Mouse (Mus musculus) stomach, embryonic 16.5 days (tissue): ENCODE data around the gene Rnf227. TPM values are rescaled to one million over a fixed set of nuclear protein-coding genes. Genes with fewer than 3 reads are reported as not detected.

Experiments used
- ATAC-seq: fragments of 200-750 bp; cut with Nextera tagmentation; 2 replicates; pipeline ENCODE4 v1.8.0; 2017; ENCODE audit warnings: moderate number of reproducible peaks, moderate TSS enrichment; ENCODE audit not compliant: insufficient read depth, low FRiP score
- H3K27ac ChIP-seq: fragments of 300-500 bp; sonication (generic); 2 replicates; pipeline ENCODE4 v1.5.1; 2014; ENCODE audit warnings: low read length
- H3K27me3 ChIP-seq: fragments of 300-500 bp; sonication (generic); 2 replicates; pipeline ENCODE4 v1.6.1; 2014; ENCODE audit warnings: low read length, control low read depth, mixed read lengths; ENCODE audit not compliant: control insufficient read depth, insufficient read depth
- H3K36me3 ChIP-seq: fragments of 300-500 bp; sonication (generic); 2 replicates; pipeline ENCODE4 v1.6.1; 2014; ENCODE audit warnings: low read length; ENCODE audit not compliant: control insufficient read depth, insufficient read depth
- H3K4me1 ChIP-seq: fragments of 300-500 bp; sonication (generic); 2 replicates; pipeline ENCODE4 v1.6.1; 2014; ENCODE audit warnings: low read length, control low read depth, mixed read lengths; ENCODE audit not compliant: control insufficient read depth, insufficient read depth
- H3K4me2 ChIP-seq: fragments of 300-500 bp; sonication (generic); 2 replicates; pipeline ENCODE4 v1.6.1; 2014; ENCODE audit warnings: low read depth, low read length, mixed read lengths
- H3K4me3 ChIP-seq: fragments of 300-500 bp; sonication (generic); replicated peaks from 2 replicates; pipeline ENCODE4 v1.5.1; 2014; ENCODE audit warnings: mild to moderate bottlenecking, low read length
- H3K9ac ChIP-seq: fragments of 300-500 bp; sonication (generic); 2 replicates; pipeline ENCODE4 v1.6.1; 2014; ENCODE audit warnings: low read length
- H3K9me3 ChIP-seq: fragments of 300-500 bp; sonication (generic); replicated peaks from 2 replicates; pipeline ENCODE4 v1.6.1; 2016; ENCODE audit warnings: low read length, control low read depth; ENCODE audit not compliant: control insufficient read depth
- WGBS: fragments of 180-500 bp; shearing (Covaris S2); extraction: QIAGEN DNeasy Blood & Tissue Kit; methylation state at CpG from one replicate; pipeline ENCODE4 v1.1.7; 2014; 5-methylcytosine and 5-hydroxymethylcytosine counted together
- polyA plus RNA-seq: library from polyadenylated mRNA; unstranded; fragments of >200 nt; fragmentation: Nextera tagmentation; extraction: Ambion mirVana; gene quantifications from 2 replicates; pipeline ENCODE4 v1.2.1, GENCODE M21; 2015

The Rnf227 gene
- polyA plus RNA-seq, 1 experiment from 2014 or later, result 11.8 TPM

GRCm38 (mm10) chr11:69346441-69346840, 6.2 kb downstream of the Rnf227 start:
- Histone ChIP-seq H3K27me3 (no peaks in the 10 kb centered on the region), H3K27ac (no peak overlapping the region), H3K4me3 (no peak overlapping the region), H3K36me3 (peaks cover 4% of the 10 kb centered on the region), H3K4me1 (no peaks in the 10 kb centered on the region; the same call in 1 of the 2 replicates), H3K4me2 (no peak overlapping the region), H3K9me3 (no peaks in the 10 kb centered on the region), H3K9ac (no peak overlapping the region)
- 0 out of 2 replicates have a peak, but pooled peaks have one; percentile 19 for ATAC-seq
- WGBS, result 87% methylated on average over 26 of the region's 26 CpGs

DNA sequence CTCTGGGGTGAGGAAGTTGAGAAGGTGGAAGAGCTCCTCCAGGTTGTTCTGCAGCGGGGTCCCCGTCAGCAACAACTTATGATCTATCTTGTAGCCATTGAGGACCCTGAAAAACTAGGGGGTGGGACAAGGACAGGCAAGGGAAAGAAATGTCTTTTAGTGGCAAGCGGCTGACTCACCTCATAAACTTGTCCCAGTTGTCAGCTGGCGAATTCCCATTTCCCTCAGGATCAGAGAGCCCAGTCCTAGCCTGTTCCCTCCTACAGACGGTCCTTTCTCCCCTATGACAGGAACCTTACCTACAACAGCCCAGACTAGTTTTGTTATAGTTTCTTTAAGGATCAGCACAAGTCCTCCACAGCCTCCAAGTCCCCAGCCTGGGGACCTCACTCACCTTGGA, 16.3 kb downstream of the Rnf227 start:
- Histone ChIP-seq H3K9me3 (no peaks in the 10 kb centered on the region), H3K27ac (no peak overlapping the region), H3K4me2 (no peak overlapping the region), H3K36me3 (peaks cover 43% of the 10 kb centered on the region), H3K9ac (no peak overlapping the region), H3K4me1 (no peaks in the 10 kb centered on the region), H3K27me3 (no peaks in the 10 kb centered on the region), H3K4me3 (no peak overlapping the region)
- no peak for ATAC-seq
- WGBS, result 91% methylated on average over 5 of the region's 5 CpGs

DNA sequence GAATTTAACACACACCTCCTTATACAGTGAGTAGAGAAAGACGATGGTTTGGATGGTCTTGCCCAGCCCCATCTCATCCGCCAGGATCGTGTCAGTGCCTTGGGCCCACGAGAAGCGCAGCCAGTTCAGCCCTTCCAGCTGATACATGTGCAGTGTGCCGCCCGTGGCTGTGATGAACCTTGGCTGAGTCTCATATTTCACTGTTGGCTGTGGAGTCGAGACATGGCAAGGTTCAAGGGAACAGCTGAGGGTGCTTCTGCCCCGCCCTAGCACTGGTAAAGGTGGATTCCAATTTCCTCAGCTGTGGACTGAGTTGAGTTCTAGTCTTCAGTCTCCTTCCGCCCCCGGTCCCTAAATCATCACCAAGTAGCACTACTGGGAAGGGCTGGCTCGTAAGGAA, 17.4 kb downstream of the Rnf227 start:
- no peak overlapping the region for H3K27ac ChIP-seq
- H3K9ac ChIP-seq, result no peak overlapping the region
- 84% methylated on average over 12 of the region's 12 CpGs for WGBS
- no peak for ATAC-seq
- H3K9me3 ChIP-seq, result no peaks in the 10 kb centered on the region
- no peaks in the 10 kb centered on the region for H3K4me1 ChIP-seq
- H3K4me3 ChIP-seq, result no peak overlapping the region
- H3K4me2 ChIP-seq, result no peak overlapping the region
- no peaks in the 10 kb centered on the region for H3K27me3 ChIP-seq
- peaks cover 49% of the 10 kb centered on the region for H3K36me3 ChIP-seq

- peaks cover 28% of the 10 kb centered on the region for H3K4me1 ChIP-seq
- no peak overlapping the region for H3K27ac ChIP-seq
- H3K4me3 ChIP-seq, result no peak overlapping the region
- no peaks in the 10 kb centered on the region for H3K27me3 ChIP-seq
- no peak for ATAC-seq
- no peaks in the 10 kb centered on the region for H3K9me3 ChIP-seq
- H3K4me2 ChIP-seq, result no peak overlapping the region
- 54% methylated on average over 7 of the region's 7 CpGs for WGBS
- H3K9ac ChIP-seq, result no peak overlapping the region
- H3K36me3 ChIP-seq, result peaks cover 36% of the 10 kb centered on the region
Measured at GRCm38 (mm10) chr11:69362021-69362420, 21.8 kb downstream of the Rnf227 start.

DNA sequence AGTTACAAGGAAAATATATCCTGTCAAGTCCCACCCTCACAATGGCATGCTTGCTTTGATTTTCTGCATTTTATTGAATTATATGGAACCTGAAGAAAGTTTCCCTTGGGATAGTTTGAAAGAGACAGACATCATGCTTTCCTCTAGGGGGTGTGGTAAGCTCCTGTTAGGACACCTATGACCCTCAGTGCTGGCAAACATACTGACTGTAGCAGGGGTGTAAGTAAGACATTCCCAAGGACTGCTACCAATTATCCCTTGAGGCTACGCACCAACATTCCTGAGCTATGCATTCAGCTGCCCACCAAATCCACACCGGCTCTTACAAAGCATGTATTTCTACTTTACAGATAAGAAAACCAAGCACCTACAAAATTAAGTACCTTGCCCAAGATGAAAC, 22.2 kb downstream of the Rnf227 start:
- H3K9me3 ChIP-seq, result no peaks in the 10 kb centered on the region
- peaks cover 28% of the 10 kb centered on the region for H3K4me1 ChIP-seq
- H3K27ac ChIP-seq, result no peak overlapping the region
- H3K36me3 ChIP-seq, result peaks cover 32% of the 10 kb centered on the region
- WGBS, result 72% methylated on average over 2 of the region's 2 CpGs
- no peaks in the 10 kb centered on the region for H3K27me3 ChIP-seq
- no peak for ATAC-seq
- no peak overlapping the region for H3K4me2 ChIP-seq
- H3K9ac ChIP-seq, result no peak overlapping the region
- H3K4me3 ChIP-seq, result no peak overlapping the region

GRCm38 (mm10) chr11:69364376-69364775, 24.1 kb downstream of the Rnf227 start:
- peaks cover 29% of the 10 kb centered on the region; the same call in 1 of the 2 replicates for H3K36me3 ChIP-seq
- H3K27me3 ChIP-seq, result no peaks in the 10 kb centered on the region
- WGBS, result 35% methylated on average over 8 of the region's 8 CpGs
- no peak for ATAC-seq
- peak overlapping the region; percentile 100 for H3K27ac ChIP-seq
- peak overlapping the region; percentile 85; the same call in 1 of the 2 replicates for H3K4me3 ChIP-seq
- H3K4me2 ChIP-seq, result peak overlapping the region; percentile 95
- H3K9ac ChIP-seq, result peak overlapping the region; percentile 33; the same call in 1 of the 2 replicates
- peaks cover 28% of the 10 kb centered on the region for H3K4me1 ChIP-seq
- no peaks in the 10 kb centered on the region for H3K9me3 ChIP-seq

DNA sequence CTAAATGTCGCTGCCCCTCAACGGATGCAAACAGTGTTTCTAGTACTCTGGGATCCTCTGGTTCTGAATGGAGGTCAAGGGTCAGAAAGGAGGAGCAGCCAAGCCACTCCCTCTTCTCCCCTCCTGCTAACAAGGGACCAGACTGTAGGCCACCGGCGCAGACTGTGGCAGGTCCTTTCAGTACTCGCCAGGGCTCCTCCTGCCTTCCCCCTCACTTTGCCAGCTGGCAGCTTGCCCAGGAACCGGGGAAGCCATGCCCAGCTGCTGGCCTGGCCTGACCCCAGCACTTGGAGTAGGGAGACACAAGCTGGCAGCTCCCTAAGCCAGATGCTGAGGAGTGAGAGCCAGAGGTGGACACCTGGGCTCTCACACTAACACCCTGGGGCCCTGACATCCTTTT, 24.6 kb downstream of the Rnf227 start:
- H3K27me3 ChIP-seq, result no peaks in the 10 kb centered on the region
- no peaks in the 10 kb centered on the region for H3K9me3 ChIP-seq
- H3K36me3 ChIP-seq, result peaks cover 27% of the 10 kb centered on the region; the same call in 1 of the 2 replicates
- H3K4me3 ChIP-seq, result peak overlapping the region; percentile 85
- H3K4me2 ChIP-seq, result peak overlapping the region; percentile 95
- peaks cover 28% of the 10 kb centered on the region for H3K4me1 ChIP-seq
- 6% methylated on average over 6 of the region's 6 CpGs for WGBS
- H3K27ac ChIP-seq, result peak overlapping the region; percentile 100
- peak overlapping the region; percentile 84 for H3K9ac ChIP-seq
- ATAC-seq, result peak; percentile 46

GRCm38 (mm10) chr11:69365722-69366121, 25.5 kb downstream of the Rnf227 start:
- Histone ChIP-seq H3K36me3 (peaks cover 19% of the 10 kb centered on the region; the same call in 1 of the 2 replicates), H3K4me3 (peak overlapping the region; percentile 85), H3K27ac (peak overlapping the region; percentile 100), H3K4me2 (peak overlapping the region; percentile 95), H3K4me1 (peaks cover 31% of the 10 kb centered on the region), H3K9me3 (no peaks in the 10 kb centered on the region), H3K9ac (peak overlapping the region; percentile 84), H3K27me3 (no peaks in the 10 kb centered on the region)
- WGBS, result 16% methylated on average over 6 of the region's 6 CpGs
- ATAC-seq, result peak; percentile 28; the same call in 1 of the 2 replicates

GRCm38 (mm10) chr11:69366157-69366854, 26.0 kb downstream of the Rnf227 start:
- peak overlapping the region; percentile 85 for H3K4me3 ChIP-seq
- H3K4me1 ChIP-seq, result peaks cover 37% of the 10 kb centered on the region
- WGBS, result under 1% methylated on average over 26 of the region's 26 CpGs
- H3K9ac ChIP-seq, result peak overlapping the region; percentile 84
- peaks cover 14% of the 10 kb centered on the region; the same call in 1 of the 2 replicates for H3K36me3 ChIP-seq
- H3K27ac ChIP-seq, result peak overlapping the region; percentile 100
- no peaks in the 10 kb centered on the region for H3K27me3 ChIP-seq
- no peaks in the 10 kb centered on the region for H3K9me3 ChIP-seq
- ATAC-seq, result peak; percentile 87
- H3K4me2 ChIP-seq, result peak overlapping the region; percentile 95
